Comparison of ENCODE assay signal across 8 mouse cellular contexts in genomic region chr11:77215951-77216760, GRCm38 (mm10). TPM values are rescaled to one million over a fixed set of nuclear protein-coding genes. Genes with fewer than 3 reads are reported as not detected.
DNase-seq lines count a peak whose midpoint lies in the region; ATAC-seq and TF ChIP-seq lines count a peak whose summit lies in the region.

Gene Ssh2 (plus strand): TSS chr11:77216287.

- under 1% methylated on average over 65 of the region's 82 CpGs for WGBS in hindbrain, embryonic 11.5 days
- under 1% methylated on average over 68 of the region's 82 CpGs for WGBS in lung, postnatal 0 days

- no peaks in the 10 kb centered on the region for H3K36me3 ChIP-seq in hindbrain, embryonic 11.5 days (ENCODE audit: control insufficient read depth, insufficient read depth, low read length)
- H3K36me3 ChIP-seq in lung, postnatal 0 days (ENCODE audit: insufficient read depth, low read length) = no peaks in the 10 kb centered on the region

- H3K4me1 ChIP-seq in hindbrain, embryonic 11.5 days (replicated peaks; ENCODE audit: control insufficient read depth, insufficient read depth, low read length) = 0 out of 2 replicates have a peak, but pooled peaks cover 2% of the 10 kb centered on the region
- H3K4me1 ChIP-seq in lung, postnatal 0 days (ENCODE audit: insufficient read depth, low read depth, low read length) = 0 out of 2 replicates have a peak, but pooled peaks cover 3% of the 10 kb centered on the region

- peak; percentile 90 for ATAC-seq in hindbrain, embryonic 11.5 days (ENCODE audit: low FRiP score)
- ATAC-seq in lung, postnatal 0 days = peak; percentile 88

- H3K27me3 ChIP-seq in hindbrain, embryonic 11.5 days (ENCODE audit: control insufficient read depth, insufficient read depth, low read length) = no peaks in the 10 kb centered on the region
- H3K27me3 ChIP-seq in lung, postnatal 0 days (replicated peaks; ENCODE audit: insufficient read depth, low read length) = no peaks in the 10 kb centered on the region

- H3K4me2 ChIP-seq in hindbrain, embryonic 11.5 days (replicated peaks; ENCODE audit: low read depth, low read length) = peak within 1 kb of the TSS; percentile 80
- peak within 1 kb of the TSS; percentile 96 for H3K4me2 ChIP-seq in lung, postnatal 0 days (replicated peaks; ENCODE audit: low read depth, low read length)

- peak within 1 kb of the TSS; percentile 98 for H3K27ac ChIP-seq in hindbrain, embryonic 11.5 days (ENCODE audit: low read depth, low read length)
- peak within 1 kb of the TSS; percentile 82 for H3K27ac ChIP-seq in lung, postnatal 0 days (ENCODE audit: low read length)

- peak; percentile 89 for DNase-seq in NIH3T3 (ENCODE audit: low read depth)
- peak; percentile 88 for DNase-seq in cerebellum, adult 9-11 months
- peak; percentile 71 to 83 for DNase-seq in frontal cortex, postnatal 10 days (ENCODE audit: low spot score in 2 of 2)
- DNase-seq in hindbrain, embryonic 11.5 days (ENCODE audit: low spot score) = peak; percentile 96
- DNase-seq in layer of hippocampus, postnatal 10 days (ENCODE audit: low spot score in 2 of 2) = peak; percentile 81 to 87
- peak; percentile 95 for DNase-seq in lung, postnatal 0 days (ENCODE audit: low spot score)
- peak; percentile 56 for DNase-seq in ovary, postnatal 14 days (ENCODE audit: low spot score)
- peak; percentile 79 to 85 for DNase-seq in thymus, postnatal 10 days (ENCODE audit: low spot score in 2 of 2)

- 0 out of 2 replicates have a peak, but pooled peaks have one; percentile 0 for TF ChIP-seq CTCF in lung, postnatal 0 days (IDR thresholded peaks at IDR 0.05)

- no peak for TF ChIP-seq EP300 in lung, postnatal 0 days (IDR thresholded peaks at IDR 0.05)

- H3K4me3 ChIP-seq in hindbrain, embryonic 11.5 days (ENCODE audit: low read depth, low read length) = peak within 1 kb of the TSS; percentile 88
- H3K4me3 ChIP-seq in lung, postnatal 0 days (ENCODE audit: low read depth, low read length) = peak within 1 kb of the TSS; percentile 89

- peak within 1 kb of the TSS; percentile 93 for H3K9ac ChIP-seq in hindbrain, embryonic 11.5 days (ENCODE audit: low read depth, low read length)
- H3K9ac ChIP-seq in lung, postnatal 0 days (replicated peaks; ENCODE audit: low read depth) = peak within 1 kb of the TSS; percentile 70

- H3K9me3 ChIP-seq in hindbrain, embryonic 11.5 days (ENCODE audit: control insufficient read depth, low read length) = no peaks in the 10 kb centered on the region
- no peaks in the 10 kb centered on the region for H3K9me3 ChIP-seq in lung, postnatal 0 days (ENCODE audit: low read length)

RNA-seq across cellular contexts. Expression of gene Ssh2, which starts in this region (rescaled TPM):
- 13.8 and 17.4 TPM in 2 replicates for polyA plus RNA-seq in hindbrain, embryonic 11.5 days (2014; fragmentation: Nextera tagmentation; extraction: Ambion mirVana)
- total RNA-seq in layer of hippocampus, postnatal 10 days (2021) = 10 to 100 TPM; 44.9 to 46.5 TPM
- 13.2 TPM in 2 replicates for polyA plus RNA-seq in lung, postnatal 0 days (2015; fragmentation: Nextera tagmentation; extraction: Ambion mirVana)

Comparison
In these comparisons a context has a peak if more than half of its experiments do, and no peak if none do; other contexts are left out.
1. Peak in every context shown above with its lines: DNase-seq, ATAC-seq, H3K4me3 ChIP-seq and H3K27ac ChIP-seq.